Mouse (Mus musculus) olfactory bulb, adult 2 months (tissue): ENCODE data around the gene 1700013G24Rik.

Experiments
- CTCF ChIP-seq: fragments of 200-500 bp; IDR thresholded peaks from 2 replicates; pipeline ENCODE4 v1.5.1; 2012; ENCODE audit warnings: low read depth, mild to moderate bottlenecking, low read length, moderate library complexity; ENCODE audit not compliant: insufficient read depth
- POLR2A ChIP-seq: fragments of 200-500 bp; IDR thresholded peaks from 2 replicates; pipeline ENCODE4 v1.6.1; 2012; ENCODE audit warnings: mild to moderate bottlenecking, low read depth, low read length, moderate library complexity; ENCODE audit not compliant: insufficient read depth

- TF ChIP-seq POLR2A, result no peak
- TF ChIP-seq CTCF, result no peak
Observed at GRCm38 (mm10) chr4:137497892-137498722, 45.0 kb downstream of the 1700013G24Rik start.
